Comparison of ENCODE assay signal across 18 mouse cellular contexts in the genomic region with DNA sequence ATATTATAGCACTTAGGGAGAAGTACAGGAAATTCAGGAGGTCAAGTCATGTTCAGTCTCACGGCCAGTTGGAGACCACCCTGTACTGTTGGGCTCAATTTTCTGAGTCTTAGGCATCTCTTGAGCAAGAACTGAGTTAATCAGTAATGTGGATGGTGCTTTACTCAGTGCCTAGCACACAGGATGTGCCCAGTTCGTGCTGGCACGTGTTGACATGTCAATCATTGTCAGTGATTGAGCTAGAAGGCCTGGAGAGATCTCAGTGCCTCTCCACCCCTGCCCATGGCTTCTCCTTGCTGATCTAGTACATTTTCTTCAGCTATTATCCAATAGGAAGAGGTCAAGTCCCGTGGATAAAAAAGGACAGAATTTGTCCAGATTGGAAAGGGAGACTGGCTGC. TPM values are rescaled to one million over a fixed set of nuclear protein-coding genes. Genes with fewer than 3 reads are reported as not detected.
"Had no signal": no experiment of that assay in that cellular context is flagged by ENCODE, and none has a peak within 500 bp of the region (broad histone marks: within the 10 kb centered on the region; RNA-seq: fewer than 3 reads in every experiment).

No protein-coding gene starts in this region.

- DNase-seq: lung, adult 18-20 months; retina, postnatal 1 day; right cerebral cortex, postnatal 4 days; thymus, postnatal 4 days had no signal

- H3K27me3 ChIP-seq: intestine, embryonic 15.5 days; midbrain, embryonic 15.5 days; neural tube, embryonic 12.5 days had no signal

- H3K27ac ChIP-seq: hindbrain, embryonic 14.5 days; intestine, embryonic 15.5 days; left cerebral cortex, adult 2 months; limb, embryonic 10.5 days; midbrain, embryonic 15.5 days; neural tube, embryonic 12.5 days had no signal

- H3K4me1 ChIP-seq: intestine, embryonic 15.5 days; limb, embryonic 10.5 days; neural tube, embryonic 12.5 days had no signal

- H3K4me3 ChIP-seq: intestine, embryonic 15.5 days; left cerebral cortex, adult 2 months; limb, embryonic 10.5 days; midbrain, embryonic 15.5 days; neural tube, embryonic 12.5 days had no signal

- H3K36me3 ChIP-seq: intestine, embryonic 15.5 days; limb, embryonic 10.5 days; midbrain, embryonic 15.5 days; neural tube, embryonic 12.5 days had no signal

- H3K9me3 ChIP-seq: intestine, embryonic 15.5 days; limb, embryonic 10.5 days; midbrain, embryonic 15.5 days; neural tube, embryonic 12.5 days had no signal

- ATAC-seq: intestine, embryonic 15.5 days; midbrain, embryonic 15.5 days had no signal

- H3K4me2 ChIP-seq: hindbrain, embryonic 14.5 days; intestine, embryonic 15.5 days; midbrain, embryonic 11.5 days; midbrain, embryonic 15.5 days; neural tube, embryonic 12.5 days had no signal

- H3K9ac ChIP-seq: hindbrain, embryonic 14.5 days; intestine, embryonic 15.5 days; midbrain, embryonic 15.5 days; neural tube, embryonic 12.5 days had no signal

RNA-seq across cellular contexts. Expression of a gene that starts 46.1 kb away (rescaled TPM):
- total RNA-seq: layer of hippocampus, postnatal 25 days; left cerebral cortex, adult 2 months; left cerebral cortex, postnatal 14 days; megakaryocyte progenitor cell, adult 5-6 weeks; monocyte, adult 5-6 weeks had no signal
- polyA plus RNA-seq: hindbrain, embryonic 14.5 days; intestine, embryonic 15.5 days; limb, embryonic 10.5 days; limb, embryonic 14.5 days; lung, embryonic 16.5 days; midbrain, embryonic 11.5 days; midbrain, embryonic 15.5 days; neural tube, embryonic 12.5 days; stomach, embryonic 16.5 days had no signal
